Mouse (Mus musculus) CD4-positive helper T cell, adult 2 months (primary cell): ENCODE measurements around the gene Fanci.

ENCODE experiments used
- DNase-seq: peaks from one replicate; pipeline ENCODE4 v3.0.0-alpha.2; 2012; ENCODE audit warnings: low read depth, missing footprints, low spot score

Fanci gene

GRCm38 (mm10) chr7:79391883-79392649 is at the start of gene Fanci:
TSS of gene Fanci (plus strand) at chr7:79391929.
- DNase-seq = peak; percentile 92

DNA sequence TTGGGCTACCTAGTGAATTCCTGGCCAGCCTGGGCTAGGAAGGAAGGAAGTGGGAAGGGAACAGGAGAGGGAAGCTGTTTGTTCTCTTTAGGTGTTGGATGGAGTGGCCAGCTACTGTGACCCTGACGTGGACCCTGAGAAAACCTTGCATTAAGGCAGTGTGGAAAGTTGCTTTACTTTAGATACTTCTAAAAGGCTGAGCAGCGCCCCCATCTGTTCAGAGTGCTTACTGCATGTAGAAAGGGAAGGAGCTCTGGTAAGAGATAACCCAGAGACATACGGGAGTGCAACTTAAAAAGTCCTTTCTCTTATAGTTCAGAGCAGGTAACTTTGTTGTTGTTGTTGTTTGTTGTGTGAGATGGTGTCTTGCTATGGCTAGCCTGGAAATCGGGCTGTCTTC is 45.8 kb upstream of the Fanci start:
- peak; percentile 55 for DNase-seq

GRCm38 (mm10) chr7:79346555-79347075 is 45.1 kb upstream of the Fanci start:
- DNase-seq = no peak

DNA sequence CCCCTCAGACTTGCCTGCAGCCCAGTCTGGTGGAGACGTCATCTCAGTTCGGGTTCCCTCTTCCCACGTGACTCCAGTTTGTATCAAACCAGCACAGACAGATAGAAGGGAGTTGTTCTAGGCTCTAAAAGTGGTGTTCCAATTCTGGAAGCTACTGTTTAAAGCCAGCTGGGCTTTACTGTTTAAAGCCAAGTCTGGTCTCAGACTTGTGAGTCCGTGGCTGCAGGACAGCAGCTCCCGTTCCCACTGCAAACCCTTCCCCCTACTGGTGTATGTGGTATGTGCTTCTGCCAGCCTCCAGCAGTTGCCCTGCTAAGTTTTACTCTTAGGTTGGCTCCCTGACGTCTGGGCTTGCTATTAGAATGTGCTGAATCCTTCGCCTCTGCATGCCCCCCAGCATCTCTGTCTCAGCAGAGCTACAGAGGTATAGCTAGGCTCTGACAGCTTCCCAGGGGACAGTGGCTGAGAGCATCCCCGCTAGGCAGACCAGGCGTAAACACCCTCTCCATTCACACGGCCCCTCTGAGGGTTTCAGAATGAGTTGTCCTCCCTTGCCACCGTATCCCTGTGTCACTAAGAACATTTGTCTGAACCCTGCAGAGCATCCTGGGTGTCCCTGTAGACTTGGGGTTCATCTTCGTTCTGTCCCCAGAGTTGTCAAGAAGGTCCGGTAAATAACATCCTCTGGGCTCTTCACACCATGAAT is 44.5 kb upstream of the Fanci start:
- no peak for DNase-seq

- no peak for DNase-seq
Observed at GRCm38 (mm10) chr7:79348816-79349215, 42.9 kb upstream of the Fanci start.

DNA sequence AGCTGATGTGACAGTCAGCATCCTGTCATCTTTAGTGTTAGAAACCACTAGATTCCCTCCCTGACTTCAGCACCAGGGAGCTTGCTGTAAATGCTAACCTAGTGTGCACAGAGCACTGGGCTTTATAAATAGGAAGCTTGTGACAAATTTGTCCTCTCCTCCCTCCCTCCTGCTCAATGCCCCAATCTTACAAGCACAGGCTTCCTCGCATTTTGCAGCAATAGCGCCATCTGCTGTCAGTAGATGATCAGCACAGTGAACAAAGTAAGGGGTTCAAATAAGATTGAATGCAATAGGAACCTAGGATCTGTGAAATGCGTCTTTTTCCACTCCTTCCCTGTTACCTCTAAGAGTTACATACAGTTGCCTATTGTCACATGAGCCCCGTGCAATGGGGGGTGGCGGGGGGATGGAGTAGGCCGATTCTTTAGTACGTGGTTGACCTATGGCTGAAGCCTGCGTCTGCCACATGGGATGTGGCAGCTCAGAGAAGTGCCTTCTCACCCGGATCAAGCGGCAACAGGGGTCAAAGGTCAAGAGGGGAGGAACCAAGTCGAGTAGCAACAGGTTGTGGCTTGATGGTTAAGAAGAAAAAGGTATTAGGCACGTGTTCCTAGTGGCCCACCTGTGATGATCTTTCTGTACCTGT is 41.9 kb upstream of the Fanci start:
- peak; percentile 71 for DNase-seq

DNA sequence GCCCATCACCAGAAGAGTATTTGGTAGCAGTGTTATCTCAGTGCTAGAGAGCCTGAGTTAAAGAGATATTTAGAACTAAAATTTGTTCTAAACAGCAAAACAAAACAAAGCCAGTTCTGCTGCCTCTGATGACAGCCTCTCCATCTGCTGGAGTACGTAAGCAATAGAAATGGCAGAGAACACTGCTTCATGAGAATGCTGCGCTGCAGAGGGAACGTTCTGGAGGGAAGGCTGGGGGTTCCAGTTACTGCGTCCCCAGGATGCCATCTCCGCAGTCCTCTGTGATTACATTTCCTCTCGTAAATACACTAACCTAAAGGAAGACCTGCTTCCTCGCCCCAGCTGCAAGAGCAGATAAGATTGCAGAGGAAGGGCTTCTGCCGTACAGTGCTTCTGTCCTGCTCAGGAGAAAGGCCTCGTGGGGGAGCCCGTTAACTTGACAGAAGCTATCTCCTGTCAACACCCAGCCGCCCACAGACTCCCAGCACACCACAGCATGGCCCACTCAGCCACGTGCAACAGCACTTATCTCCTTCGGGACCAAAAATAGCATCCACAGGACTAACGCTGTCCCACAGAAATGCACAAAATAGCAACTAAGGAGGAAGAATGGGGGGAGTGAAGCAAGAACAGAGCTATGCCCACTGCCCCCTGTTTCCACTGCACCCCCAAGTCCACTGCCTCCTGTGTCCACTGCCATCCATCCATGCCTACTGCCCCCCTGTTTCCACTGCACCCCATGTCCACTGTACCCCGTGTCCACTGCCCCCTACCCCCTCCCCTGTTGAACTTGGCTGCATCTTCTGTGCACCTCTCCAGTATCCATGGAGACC is 33.2 kb upstream of the Fanci start:
- DNase-seq = no peak

- no peak for DNase-seq
Observed at GRCm38 (mm10) chr7:79359183-79359435, 32.6 kb upstream of the Fanci start.

- no peak for DNase-seq
Observed at GRCm38 (mm10) chr7:79360056-79360455, 31.7 kb upstream of the Fanci start.

- DNase-seq = no peak
Observed at GRCm38 (mm10) chr7:79362208-79362607, 29.5 kb upstream of the Fanci start.

- no peak for DNase-seq
Observed at GRCm38 (mm10) chr7:79362830-79363229, 28.9 kb upstream of the Fanci start.

- peak; percentile 78 for DNase-seq
Observed at GRCm38 (mm10) chr7:79363370-79364043, 28.2 kb upstream of the Fanci start.

DNA sequence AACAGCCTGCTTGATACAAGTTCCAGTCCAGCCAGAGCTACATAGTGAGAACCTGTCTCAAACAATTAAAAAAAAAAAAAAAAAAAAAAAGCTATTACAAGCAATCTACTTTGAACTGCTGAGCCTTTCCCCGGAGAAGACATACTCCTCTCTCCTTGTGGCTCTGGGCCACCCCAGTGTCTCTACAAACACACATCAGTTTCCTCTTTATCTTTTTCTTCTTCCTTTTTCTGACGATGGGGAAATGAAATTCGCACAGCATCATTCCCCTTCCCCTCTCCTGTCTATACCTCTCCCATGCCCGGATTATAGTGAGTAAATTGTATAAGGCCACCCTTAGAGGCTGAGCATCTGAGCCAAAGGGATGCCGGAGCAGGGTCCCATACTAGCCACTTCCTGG is 23.1 kb upstream of the Fanci start:
- no peak for DNase-seq

DNA sequence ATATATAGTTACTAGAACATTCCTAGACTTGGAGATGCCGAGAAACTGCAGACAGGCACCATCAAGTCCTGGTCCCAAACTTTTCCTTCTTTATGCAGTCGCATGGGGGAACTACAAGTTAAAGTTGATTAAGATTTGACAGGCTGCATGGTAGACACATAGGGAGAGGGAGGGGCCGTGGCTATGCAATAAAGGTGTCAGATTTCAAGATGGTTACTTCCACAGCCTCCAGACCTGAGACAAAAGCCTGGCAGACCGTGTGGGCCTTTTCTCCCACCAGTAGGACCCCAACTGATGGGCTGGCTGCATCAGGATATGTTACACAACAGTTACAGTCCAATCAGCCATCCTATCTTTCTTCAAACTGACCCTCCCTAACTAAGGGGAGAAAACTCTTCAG is 22.3 kb upstream of the Fanci start:
- no peak for DNase-seq

DNA sequence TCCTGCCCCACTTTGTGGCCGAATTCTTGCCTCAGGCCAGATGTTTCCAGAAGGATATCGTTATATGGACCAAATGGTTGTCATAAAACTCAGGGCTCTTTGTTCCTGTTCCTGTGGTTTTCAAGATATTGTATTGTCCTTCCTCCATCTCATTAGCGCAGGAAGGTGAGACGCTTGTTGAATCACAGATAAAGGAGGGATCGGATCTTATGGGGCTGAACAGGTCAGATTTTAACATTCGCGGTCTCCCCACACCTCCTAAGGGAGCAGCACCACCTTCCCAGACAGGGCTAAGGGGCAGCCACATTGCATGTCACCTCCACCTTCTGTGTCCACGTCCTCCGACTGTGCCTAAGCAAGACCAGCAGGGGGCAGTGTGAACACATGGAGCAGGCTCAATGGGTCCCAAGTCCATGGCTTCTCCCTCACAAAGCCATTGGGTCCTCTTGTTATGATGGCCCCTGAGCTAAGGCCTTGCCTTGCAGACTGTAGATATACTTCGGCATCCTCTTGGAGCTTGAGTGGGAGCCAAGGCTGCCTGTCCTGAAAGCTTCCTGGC is 20.3 kb upstream of the Fanci start:
- DNase-seq = peak; percentile 75

GRCm38 (mm10) chr7:79374017-79374416 is 17.7 kb upstream of the Fanci start:
- DNase-seq = no peak

- DNase-seq = no peak
Observed at GRCm38 (mm10) chr7:79375594-79375993, 16.1 kb upstream of the Fanci start.

- no peak for DNase-seq
Observed at GRCm38 (mm10) chr7:79376516-79377275, 15.0 kb upstream of the Fanci start.

DNA sequence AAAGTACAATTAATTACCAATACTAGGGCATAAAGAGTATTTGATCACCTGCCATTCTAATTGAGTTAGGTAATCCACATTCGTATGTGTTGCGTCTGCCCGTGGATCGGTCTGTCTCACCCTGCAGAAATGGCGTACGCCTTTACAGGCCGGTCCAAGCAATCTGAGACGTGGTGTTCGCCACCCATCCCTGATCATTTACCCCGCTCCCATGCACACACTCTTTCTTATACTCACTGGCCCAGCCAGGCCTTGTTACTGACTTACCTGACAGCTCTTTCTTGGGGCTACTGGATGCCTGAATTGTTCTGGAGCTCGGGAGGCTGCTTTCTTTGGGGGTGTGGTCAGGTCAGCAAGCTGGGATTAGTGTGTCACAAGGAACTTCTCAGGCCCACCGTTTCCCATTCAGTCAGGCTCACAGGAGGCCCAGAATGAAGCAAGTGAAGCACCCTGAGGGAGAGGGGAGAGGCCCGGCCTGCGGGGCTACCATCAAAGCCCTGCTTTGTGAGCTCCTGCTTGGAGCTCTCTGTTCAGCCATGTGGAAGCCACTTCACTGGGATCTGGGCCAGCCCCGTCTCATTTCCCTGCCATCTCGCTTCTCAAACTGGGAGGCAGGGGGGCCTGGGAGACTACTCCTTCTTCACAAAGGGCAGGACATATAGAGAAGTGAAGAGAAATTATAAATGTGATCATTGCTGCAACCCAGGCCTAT is 5.2 kb upstream of the Fanci start, which contains the start of gene Rlbp1:
Gene Rlbp1, minus strand, starts transcription at position 627 of the 712 bp plus-strand sequence.
- DNase-seq = no peak
